Mouse (Mus musculus): ENCODE results near the gene Srpr.

- TF ChIP-seq CTCF (IDR thresholded peaks at IDR 0.05; ENCODE audit: borderline replicate concordance, control insufficient read depth, extremely low read depth, insufficient read depth, low read length, poor library complexity) (no peak), POLR2A (IDR thresholded peaks at IDR 0.05; ENCODE audit: control insufficient read depth, extremely low read depth, insufficient read depth, low read length, poor library complexity) (no peak)
These were observed 68.2 kb downstream of the Srpr start for GRCm38 (mm10) chr9:35267976-35268715.

Measured in thymus, adult 2 months (tissue).